Mouse (Mus musculus): ENCODE data around the gene Inf2.
A peak's percentile ranks its signal among the peaks of the same experiment; 100 is the strongest.

Gene Inf2

GRCm38 (mm10) chr12:112588426-112589256 is at the start of gene Inf2:
Gene Inf2, plus strand, starts transcription at chr12:112588784.
- DNase-seq (ENCODE audit: low read depth), result peak; percentile 52

GRCm38 (mm10) chr12:112539466-112539965 is 49.1 kb upstream of the Inf2 start:
- DNase-seq (ENCODE audit: low read depth), result no peak

GRCm38 (mm10) chr12:112540321-112540720 is 48.3 kb upstream of the Inf2 start:
- DNase-seq (ENCODE audit: low read depth), result no peak

DNA sequence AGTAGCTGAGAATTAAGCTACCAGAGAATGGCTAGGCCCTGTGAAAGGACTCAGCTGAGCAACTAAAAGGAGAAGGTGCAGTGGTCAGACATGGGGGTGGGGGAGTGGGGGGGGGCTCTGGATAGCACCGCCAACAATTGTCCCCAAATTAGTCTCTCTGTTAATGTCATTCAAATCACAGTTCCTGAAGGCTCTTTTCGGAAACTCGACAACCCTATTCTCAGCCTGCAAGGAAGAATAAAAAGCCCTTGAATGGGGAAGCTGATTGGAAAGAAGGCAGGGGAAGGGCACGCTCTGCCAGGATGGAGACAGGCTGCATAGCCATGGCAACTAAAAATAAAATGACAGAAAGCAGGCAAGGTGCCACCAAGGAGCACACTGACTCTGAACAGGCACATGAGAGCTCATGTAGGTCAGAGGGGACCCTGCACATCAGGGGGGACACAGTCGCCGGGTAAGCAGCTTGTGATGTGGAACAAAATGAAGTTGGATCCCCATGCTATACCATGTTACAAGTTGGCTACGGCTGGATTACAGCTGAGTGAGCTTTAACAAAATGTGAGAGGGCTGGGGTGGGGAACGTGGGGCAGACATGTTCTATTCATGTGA is 47.0 kb upstream of the Inf2 start:
- DNase-seq (ENCODE audit: low read depth), result no peak

- DNase-seq (ENCODE audit: low read depth), result no peak
Measured at GRCm38 (mm10) chr12:112542257-112542919, 46.2 kb upstream of the Inf2 start.

DNA sequence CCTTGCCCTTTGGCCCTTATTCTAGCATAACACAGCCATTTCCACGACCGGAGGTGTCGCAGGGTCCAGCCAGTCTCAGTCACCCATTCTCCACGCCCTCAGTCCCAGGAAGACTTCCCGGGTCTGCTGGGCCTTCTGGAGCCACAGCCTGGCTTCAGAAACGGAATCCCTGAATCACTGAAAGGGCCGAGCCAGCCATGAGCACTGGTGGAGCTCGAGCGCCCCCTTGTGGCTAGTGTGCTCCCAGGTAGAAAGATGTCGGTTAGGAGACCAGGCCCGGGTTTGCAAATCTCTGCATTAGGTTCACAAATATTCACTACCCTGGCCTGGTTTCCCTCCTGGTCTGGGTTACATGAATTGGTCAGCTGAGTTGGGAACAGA is 45.7 kb upstream of the Inf2 start:
- peak; percentile 75 for DNase-seq (ENCODE audit: low read depth)

DNA sequence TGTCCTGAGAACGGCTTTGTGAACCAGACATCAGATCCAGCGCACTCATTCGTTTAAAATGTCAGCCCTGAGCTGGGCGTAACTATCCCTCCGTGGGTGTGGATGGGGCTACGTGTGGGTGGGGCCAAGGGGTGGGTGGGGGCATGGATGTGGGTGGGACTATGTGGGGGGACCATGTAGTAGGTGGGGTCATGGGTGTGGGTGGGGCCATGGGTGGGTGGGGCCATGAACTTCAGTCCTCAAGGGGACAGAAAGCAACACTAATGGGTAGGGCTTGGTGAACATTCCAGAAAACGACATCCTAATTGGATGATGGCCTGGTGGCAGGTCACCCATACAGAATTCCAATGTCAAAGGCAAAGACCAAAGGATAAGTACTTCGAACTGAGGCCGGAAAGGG is 44.6 kb upstream of the Inf2 start:
- no peak for DNase-seq (ENCODE audit: low read depth)

DNA sequence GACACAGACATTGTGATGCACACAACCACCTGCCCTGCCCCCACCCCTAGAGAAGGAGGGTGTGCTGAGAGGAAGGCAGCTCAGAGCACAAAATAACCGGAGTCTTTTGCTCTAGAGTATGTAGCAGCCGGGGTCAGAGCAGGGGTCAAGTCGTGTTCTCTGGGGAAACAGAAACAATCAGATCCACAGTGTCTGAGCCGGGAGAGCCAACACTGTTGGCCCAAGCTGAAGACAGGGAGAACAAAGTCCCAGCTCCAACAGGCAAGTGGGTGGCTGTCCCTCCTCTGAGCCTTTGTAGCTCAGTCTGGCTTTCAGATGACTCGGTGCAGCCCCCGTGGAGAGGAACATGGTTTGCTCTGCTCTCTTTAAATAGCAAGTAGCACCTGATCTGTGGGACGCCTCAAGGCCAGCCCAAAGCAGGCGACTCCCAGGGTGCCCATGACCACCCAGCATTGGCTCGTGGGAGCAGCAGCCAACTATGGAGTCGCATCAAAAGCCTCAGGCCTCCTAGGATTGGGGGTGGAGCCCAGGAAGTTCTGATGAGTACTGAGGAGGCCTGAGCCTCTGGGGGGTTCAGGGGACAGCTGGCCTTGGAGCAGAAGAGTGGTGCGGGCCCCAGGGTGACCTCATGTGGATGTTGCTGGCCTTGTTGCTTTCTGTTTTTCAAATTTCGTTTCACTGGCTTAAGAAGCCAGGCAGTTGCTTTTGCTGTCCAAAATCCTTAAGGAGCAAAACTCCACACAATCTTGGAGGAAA is 43.5 kb upstream of the Inf2 start:
- DNase-seq (ENCODE audit: low read depth), result no peak

GRCm38 (mm10) chr12:112546110-112546509 is 42.5 kb upstream of the Inf2 start:
- DNase-seq (ENCODE audit: low read depth), result no peak

DNA sequence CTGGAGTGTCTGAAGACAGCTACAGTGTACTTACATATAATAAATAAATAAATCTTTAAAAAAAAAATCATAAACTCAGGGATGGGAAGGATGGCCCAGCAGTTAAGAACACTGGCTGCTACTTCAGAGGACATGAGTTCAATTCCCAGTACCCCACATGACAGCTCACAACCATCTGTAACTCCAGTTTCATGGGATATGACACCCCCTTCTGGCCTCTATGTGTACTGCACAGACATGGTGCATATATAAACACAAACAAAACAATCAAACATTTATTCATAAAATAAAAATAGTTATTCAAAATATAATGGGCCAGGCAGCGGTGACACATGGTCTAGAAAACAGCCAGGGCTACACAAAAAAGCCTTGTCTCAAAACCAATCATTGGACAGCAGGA is 39.3 kb upstream of the Inf2 start:
- no peak for DNase-seq (ENCODE audit: low read depth)

GRCm38 (mm10) chr12:112551861-112552375 is 36.7 kb upstream of the Inf2 start:
- DNase-seq (ENCODE audit: low read depth), result peak; percentile 74

- DNase-seq (ENCODE audit: low read depth), result no peak
Measured at GRCm38 (mm10) chr12:112552520-112552919, 36.1 kb upstream of the Inf2 start.

- no peak for DNase-seq (ENCODE audit: low read depth)
Measured at GRCm38 (mm10) chr12:112554900-112555299, 33.7 kb upstream of the Inf2 start.

DNA sequence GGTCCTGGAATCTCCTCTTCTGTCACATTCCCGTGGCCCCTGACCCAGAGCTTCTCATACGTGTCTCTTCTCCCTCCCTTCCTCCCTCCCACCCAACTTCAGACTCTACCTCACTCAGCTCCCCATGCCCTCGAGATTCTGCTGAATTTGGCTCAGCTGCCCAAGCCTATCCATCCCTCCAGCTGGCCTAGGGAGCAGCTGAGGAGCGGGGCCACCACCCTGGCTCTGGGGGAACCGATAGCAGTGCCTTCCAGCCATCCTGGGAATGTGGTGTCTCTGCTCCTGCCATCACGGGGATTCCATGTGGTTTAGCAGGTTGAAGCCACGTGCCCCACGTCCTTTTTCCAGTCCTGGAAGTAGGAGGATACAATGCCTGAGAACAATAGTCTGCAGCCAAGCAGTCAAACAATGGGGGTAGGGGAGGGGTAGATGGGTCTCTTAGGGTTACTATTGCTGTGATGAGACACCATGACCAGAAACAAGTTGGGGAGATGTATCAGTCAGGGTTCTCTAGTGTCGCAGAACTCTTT is 32.0 kb upstream of the Inf2 start:
- no peak for DNase-seq (ENCODE audit: low read depth)

- DNase-seq (ENCODE audit: low read depth), result no peak
Measured at GRCm38 (mm10) chr12:112557219-112557618, 31.4 kb upstream of the Inf2 start.

DNA sequence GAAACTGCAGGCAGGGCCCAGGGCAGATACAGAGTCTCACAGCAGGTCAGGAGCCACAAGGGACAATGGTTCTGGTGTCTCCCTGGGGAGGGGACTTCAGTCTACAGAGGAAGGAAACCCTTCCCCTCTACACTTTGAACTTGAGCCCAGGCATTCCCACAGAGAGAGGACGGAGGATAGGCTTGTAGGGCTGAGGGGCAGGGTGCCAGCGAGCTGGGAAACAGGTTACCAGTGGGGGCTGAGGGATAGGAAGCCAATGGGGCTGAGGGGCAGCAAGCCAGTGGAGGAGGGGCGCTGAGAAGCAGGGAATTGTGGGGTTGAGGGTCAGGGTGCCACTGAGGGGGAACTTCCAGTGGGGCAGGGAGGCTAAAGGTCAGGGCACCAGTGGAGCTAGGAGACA is 29.4 kb upstream of the Inf2 start:
- no peak for DNase-seq (ENCODE audit: low read depth)

GRCm38 (mm10) chr12:112559671-112560070 is 28.9 kb upstream of the Inf2 start:
- no peak for DNase-seq (ENCODE audit: low read depth)

- DNase-seq (ENCODE audit: low read depth), result no peak
Measured at GRCm38 (mm10) chr12:112560176-112560797, 28.3 kb upstream of the Inf2 start.

- DNase-seq (ENCODE audit: low read depth), result no peak
Measured at GRCm38 (mm10) chr12:112561163-112561562, 27.4 kb upstream of the Inf2 start.

DNA sequence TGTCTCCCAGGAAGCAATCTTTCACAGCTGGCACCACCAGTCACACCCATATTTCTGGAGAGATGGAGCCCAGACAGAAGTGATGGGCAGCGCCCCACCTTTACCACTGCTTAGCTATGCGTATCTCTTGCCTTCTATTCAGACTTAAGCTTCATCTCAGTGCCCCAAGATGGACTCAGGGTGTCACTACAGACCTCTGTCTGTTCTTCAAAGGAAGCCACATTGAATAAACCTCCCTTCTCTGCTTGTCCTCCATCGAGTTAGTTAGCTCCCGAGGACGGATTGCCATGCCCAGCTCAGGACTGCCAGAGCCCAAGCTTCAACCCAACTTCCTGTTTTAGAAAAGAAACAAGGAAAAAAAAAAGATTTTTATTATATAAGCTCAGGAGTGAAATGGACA is 26.1 kb upstream of the Inf2 start:
- DNase-seq (ENCODE audit: low read depth), result no peak

DNA sequence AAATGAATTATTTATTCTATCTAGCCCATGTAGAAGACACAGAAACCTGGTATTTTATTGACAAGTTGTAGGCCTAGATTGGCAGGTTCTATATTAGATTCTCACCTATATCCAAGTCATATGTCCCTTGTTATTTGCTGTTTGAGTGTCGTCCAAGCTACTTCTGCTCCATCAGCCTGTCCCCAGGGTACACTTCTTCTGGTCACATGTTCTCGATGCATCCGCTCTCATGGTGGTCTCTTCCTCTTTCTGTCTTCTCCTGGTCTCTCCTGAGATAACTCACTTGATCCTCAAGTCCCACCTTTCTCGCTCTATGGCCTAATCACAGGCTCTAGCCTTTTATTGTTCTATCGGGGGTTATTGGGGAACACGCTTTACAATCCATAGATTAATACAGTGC is 25.6 kb upstream of the Inf2 start:
- DNase-seq (ENCODE audit: low read depth), result no peak

Measured in c-Kit-positive CD71-negative TER-119-negative erythroid progenitor cells, embryonic 14.5 days (primary cell).